Mouse (Mus musculus) C2C12 (cell line): ENCODE measurements around the gene Slc10a4.

Experiments used
- CTCF ChIP-seq: IDR thresholded peaks from one replicate; pipeline ENCODE4 v1.5.1; 2011; ENCODE audit not compliant: control insufficient read depth, insufficient read depth, insufficient read length
- USF1 ChIP-seq: IDR thresholded peaks from one replicate; pipeline ENCODE4 v1.6.1; 2011; ENCODE audit warnings: low read depth, mild to moderate bottlenecking, control low read depth, moderate library complexity

DNA sequence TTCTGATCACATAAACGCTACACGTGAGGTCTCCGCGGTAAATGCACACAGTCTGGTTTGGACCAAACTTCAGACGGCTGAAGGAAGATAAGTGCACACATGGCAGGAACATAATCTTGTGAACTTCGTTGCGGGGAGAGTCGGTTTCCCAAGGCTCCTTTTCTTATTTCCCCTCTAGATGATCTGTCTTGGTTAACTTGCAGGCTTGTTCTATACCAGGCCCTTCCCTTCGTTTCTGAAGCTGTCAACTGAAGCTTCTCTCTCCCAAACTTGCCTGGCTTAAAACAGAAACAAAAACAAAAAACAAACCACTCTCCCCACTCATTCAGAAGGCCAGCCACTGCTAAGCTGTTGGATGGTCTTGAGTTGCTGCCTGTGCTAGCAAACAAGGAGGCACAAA is 8.1 kb downstream of the Slc10a4 start:
- no peak for TF ChIP-seq CTCF
- TF ChIP-seq USF1: no peak
